Mouse (Mus musculus) spleen, postnatal 14 days (tissue): ENCODE measurements around the gene Zmynd12.
A peak's percentile ranks its signal among the peaks of the same experiment; 100 is the strongest.

Experiments
- DNase-seq, 2 experiments: peaks; one replicate each; pipeline ENCODE4 v3.0.0; 2021 to 2022; ENCODE audit warnings: low spot score in 2 of 2

Gene Zmynd12

DNA sequence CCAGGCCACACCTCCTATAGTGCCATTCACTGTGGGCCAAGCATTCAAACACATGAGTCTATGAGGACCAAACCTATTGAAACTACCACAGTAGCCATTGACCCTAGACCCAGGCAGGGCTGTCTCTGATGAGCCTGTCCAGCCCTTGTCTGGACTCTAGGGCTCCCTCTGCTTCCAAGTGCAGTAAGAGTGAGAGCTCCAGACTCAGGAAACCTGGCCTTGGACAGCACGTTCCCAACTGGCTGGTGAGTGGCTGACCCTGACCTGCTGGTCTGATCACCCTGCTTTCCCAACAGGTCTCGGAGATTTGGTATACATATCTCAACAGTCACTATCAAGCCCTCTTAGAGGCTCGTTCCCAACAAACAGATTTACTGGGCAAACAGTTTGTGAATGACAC lies 25.2 kb downstream of the Zmynd12 start:
- no peak for DNase-seq

DNA sequence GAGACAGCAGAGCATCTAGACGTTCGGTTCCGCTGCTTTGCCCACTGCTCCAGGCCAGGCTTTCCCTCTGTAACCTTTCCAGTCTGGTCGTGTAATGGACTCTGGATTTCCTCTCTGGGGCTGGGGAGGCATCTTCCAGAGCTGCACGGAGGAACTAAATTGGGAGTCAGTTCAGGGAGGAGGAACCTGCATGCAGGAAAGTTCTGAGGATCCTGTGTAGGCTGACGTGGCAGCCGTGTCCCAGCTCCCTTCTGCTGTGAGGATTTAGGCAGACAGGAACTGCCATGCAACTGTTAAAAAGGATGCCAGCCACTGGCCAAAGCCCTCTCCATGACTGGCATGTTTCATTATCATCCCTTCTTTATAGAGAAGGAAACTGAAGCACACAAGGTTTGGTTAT lies 27.8 kb downstream of the Zmynd12 start:
- DNase-seq: no peak

DNA sequence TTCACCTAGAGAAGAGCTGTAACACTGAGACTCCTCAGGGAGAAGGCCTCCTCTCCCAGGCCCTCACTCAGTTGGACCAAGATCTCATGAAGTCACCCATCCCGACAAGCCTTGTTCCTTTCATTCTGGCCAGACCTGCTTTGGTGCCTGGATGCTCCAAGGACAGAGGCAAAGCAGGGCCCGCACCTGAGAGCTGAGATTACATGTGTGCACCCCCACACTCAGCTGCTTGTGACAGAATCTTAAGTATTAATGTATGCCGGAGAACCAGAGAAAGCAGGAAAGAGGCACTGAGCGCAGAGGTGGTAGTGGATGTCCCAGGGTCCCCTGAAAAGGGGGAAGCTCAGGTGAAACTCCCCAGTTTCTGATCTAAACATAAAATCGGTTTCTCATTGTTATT lies 30.5 kb downstream of the Zmynd12 start:
- no peak for DNase-seq

DNA sequence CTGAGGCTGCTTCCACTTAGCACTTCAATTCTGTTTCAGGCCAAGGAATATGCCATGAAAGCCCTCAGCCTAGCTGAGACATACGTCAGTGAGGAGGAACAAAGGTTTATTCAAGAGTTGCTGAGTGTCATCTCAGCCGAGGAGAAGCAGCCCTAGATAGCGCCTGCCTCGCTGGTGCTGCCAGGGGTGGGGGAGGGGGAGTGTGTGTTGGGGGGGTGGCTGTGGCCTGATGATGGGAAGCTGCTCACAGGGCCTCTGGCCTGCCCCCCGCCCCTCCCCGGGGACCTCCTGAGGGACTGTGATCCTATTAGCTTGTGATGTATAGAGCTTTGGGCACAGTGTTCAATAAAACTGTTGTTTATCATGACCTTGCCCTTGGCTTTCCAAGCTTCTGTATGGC lies 30.9 kb downstream of the Zmynd12 start:
- no peak for DNase-seq

DNA sequence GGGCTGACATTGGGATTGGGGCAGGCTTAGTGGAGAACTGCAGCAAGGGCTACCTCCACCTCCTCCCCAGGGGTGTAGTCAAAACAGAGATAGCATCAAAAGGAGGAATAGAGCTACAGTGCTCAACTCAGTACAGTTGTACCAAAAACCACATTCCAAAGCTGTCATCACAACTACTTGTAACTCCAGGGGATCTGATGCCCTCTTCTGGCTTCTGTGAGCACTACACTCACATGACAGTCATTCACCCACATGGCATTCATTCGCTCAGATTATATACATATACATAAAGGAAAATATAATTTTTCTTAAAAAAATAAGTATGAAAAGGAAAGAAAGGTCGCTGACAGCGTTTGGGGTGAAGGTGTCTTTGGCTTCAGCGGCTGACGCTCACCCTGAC lies 37.7 kb downstream of the Zmynd12 start:
- DNase-seq: peak in 1 of 2 experiments; percentile 19

DNA sequence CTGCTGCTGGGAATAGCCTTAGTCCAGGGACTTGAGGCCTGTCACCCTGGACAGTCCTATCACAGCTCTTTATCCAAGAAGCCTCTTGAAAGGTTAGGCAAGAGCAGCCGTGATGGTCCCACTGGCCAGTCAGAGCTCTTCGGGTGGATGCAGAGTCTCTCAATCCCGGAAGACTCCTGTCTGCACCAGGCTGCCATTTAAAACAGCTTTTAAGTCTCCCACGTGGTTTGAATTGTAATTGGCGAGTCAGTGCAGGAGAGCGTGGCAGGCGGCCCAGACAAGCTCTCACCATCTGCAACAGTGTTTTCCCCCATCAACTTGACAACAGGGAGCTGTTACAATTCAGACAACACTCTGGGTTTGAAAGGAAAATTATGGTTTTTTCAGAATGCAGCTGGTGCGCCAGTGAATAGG lies 38.1 kb downstream of the Zmynd12 start:
- DNase-seq: no peak

DNA sequence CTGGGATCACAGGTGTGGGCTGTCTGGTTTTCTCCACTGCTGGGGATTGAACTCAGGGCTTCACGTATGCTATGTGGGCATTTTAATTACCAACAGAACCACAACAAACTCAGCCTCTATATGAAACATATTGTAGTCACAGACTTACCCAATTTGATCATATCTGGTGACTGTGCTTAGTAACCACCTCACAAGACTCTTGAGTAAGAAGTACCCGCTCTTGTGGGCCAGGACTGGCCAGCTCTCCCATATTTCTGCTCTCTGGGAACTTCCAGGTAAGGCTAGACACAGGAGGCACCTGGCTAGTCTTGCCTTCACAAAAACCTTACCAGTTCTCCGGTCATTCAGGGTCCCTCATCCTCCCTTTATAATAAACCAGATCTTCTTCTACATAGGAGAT lies 39.8 kb downstream of the Zmynd12 start:
- no peak for DNase-seq

DNA sequence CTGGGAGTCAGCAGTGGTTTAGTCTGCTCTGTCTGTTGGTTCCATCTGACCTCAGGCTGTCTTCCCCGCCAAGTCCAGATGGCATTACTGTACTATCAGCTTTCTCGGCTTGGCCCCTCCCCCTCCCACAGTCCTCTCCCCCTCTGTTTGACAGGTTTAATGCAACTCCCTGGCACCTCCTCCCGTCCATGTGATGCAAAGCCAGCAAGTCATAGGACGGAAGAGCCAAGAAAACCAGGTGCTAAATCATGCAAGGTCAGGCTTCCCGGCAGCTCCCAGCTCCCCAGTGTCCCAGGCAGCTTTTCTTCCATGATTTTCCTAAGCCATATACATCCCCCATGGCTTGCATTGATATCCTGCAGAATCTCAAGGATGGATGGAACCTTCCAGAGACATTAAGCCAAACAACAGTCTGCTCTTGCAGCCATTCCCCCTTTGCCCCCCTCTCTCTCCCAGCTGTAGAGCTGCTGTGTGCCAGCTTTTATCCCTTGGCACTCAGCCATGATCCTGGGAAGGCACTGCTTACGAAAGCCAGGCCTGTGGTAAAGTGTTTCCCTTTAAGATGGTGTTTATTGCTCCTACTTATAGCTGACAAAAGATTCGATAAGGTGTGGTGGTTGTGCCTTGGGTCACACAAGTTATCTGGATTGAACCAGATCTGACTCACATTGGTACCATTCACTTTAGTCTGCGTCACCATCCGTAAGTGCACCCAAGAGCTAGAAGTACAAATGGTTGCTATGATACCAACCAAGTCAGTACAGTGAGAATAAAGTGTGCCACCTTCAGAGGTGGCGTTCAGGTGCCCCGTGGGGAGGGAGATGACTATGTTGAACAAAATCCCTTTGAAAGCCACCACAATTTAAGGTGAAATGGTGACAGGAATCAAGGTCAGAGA lies 40.5 kb downstream of the Zmynd12 start:
- DNase-seq: peak in 1 of 2 experiments; percentile 11

DNA sequence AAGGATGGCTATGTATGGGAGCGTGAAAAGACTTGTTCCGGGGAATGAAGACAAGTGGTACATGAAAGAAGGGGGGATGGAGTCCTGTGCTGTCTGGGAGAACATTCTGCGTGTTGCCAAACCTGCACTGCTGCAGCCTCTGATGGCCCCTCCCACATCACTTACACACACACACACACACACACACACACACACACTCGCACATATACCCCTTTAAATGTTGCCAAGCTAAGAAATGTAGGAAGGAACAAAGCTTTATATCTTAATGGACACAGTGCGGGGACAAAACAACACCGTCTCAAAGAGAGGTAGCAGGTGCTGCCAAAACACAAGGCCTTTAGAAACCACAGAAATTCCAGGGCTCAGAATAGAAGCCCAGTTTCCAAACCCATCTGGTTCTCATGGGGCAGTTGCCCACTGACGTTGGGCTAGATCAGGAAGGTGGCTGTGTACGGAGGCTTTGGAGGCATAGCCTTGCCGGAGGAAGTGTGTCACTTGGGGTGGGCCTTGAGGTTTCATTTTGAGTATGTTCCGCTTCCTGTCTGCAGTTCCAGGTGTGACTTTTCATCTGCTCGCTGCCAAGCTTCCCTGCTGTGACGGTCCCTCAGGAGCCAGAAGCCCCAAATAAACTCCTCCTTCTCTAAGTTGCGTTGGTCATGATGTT lies 41.3 kb downstream of the Zmynd12 start:
- DNase-seq: peak in 1 of 2 experiments; percentile 7

DNA sequence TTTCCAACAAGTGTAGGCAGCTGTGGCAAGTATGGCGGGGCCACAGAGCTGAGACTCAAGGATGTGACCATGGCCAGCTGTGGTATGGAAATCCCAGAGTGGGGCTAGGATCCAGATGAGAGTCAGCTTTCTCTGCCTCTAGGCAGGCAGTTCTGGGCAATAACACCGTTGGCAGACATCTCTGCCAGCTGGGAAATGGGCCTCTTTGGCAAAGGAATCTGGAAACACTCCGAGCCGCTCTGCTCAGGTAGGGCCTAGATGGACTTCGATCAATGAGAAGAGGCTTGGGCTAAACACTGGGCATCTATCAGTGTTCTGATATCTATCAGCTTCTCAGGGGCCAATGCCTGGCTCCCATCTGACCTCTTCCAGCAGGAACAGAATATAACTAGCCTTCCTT lies 43.2 kb downstream of the Zmynd12 start:
- no peak for DNase-seq

DNA sequence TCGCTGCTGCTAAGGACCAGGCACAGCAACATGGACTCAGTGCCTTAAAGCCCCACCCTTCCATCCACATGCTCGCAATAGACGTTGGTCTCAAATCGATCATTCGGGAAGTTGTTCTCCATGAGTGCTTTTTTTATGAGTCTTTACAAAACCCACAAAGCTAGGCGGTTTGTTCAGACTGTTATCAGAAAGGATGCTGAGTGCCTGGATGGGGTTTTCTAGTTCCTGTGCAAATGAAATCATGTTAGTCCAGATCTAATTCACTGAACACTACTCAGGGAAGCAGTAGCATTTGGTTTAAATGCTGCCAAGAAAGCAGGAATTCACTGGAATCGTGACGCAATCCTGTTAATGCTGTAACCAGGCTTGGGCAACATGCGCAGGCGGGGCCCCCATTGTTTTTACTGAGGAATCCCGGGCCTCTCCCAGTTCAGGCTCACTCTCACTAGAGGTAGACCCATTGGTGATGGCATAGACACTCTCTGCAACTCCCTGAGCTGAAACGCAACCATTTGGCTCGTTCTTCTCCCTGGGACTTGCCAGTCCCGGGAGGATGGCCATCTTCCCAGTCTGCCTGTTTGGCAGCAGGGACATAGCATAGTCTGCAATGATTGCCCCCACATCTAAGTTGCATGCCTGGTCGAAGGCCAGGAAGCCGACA lies 45.2 kb downstream of the Zmynd12 start:
- no peak for DNase-seq

DNA sequence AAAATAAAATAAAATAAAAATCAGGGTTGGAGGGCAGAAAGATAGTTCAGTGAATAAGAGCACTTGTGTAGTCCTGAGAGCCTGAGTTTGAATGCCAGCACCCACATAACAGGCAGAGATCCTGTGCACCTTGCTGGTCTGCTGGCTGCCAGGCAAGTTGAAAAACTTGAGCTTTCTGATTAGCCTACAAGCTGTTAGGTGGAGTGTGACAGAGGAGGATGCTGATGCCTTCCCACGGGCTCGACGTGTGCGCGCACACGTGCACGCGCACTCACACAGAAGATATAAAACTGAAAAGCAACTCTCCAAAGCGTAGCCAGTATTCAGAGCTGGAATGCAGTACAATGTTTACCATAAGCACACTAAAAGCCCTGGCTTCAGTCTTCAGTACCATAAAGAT lies 49.9 kb downstream of the Zmynd12 start:
- no peak for DNase-seq

DNA sequence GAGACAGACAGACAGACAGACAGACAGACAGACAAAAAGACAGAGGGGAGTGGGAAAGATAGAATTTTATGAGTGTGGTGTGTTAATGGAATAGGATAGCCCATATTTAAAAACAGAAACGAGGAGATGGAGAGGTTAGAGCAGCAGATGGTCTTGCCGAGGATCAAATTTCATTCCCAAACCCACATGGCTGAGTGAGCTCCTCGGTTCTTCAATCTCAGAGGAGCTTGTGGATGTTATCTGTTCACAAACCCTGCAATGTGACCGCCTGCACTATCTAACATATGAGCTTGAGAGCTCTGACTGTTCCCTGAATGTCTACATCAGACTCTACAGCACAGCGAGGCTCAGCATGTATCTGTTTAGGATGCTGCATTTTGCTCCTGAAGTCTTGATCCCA lies 50.5 kb downstream of the Zmynd12 start:
- DNase-seq: no peak

DNA sequence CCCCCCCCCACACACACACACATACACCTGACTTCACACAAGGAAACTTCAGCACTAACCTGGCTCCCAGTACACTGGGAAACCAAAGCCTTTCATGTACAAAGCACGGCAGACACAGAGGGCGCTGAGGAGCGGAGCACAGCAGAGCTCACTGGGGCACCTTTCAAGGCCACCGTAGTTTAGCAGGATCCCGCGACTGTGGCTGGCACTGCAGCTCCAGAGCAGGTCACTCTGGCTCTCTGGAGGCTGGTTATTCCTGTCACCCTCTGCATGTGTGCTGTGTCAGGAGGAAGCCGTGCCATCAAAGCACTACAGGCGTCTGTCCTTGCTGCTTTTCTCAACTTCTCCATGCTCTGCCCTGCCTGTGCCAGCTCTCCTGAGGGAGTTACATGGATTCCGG lies 60.4 kb downstream of the Zmynd12 start:
- no peak for DNase-seq

DNA sequence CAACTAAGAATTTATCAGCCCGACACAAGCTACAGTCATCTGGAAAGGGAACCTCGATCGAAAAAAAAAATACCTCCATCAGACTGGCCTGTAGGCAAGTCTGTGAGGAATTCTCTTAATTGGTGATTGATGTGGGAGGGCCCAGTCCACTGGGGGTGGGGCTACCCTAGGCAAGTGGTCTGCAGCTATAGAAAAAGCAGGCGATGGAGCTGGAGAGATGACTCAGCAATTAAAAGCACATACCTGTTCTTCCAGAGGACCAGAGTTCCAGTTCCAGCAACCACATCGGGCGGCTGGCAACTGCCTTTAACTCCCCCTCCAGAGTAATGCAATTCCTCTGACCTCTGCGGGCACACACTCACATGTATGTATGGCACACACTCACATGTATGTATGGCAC lies 62.3 kb downstream of the Zmynd12 start:
- DNase-seq: no peak

DNA sequence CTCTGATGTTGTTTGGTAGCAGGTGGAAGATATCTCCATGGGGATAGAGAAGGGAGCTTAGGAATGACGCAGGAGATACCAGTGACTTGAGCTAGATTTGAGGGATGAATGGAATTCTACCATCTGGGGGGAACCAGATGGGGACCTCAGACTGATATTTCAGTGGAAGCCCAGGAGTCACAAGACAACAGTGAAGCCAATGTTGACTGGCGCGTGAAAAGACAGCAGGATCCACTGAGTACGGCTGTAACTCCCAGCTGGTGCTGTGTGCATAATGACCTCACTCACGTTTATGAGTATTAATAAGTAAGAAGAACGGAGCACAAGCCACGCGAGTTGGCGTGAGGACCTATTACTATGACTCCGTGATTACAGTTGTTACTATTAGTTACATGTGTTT lies 67.1 kb downstream of the Zmynd12 start:
- no peak for DNase-seq

DNA sequence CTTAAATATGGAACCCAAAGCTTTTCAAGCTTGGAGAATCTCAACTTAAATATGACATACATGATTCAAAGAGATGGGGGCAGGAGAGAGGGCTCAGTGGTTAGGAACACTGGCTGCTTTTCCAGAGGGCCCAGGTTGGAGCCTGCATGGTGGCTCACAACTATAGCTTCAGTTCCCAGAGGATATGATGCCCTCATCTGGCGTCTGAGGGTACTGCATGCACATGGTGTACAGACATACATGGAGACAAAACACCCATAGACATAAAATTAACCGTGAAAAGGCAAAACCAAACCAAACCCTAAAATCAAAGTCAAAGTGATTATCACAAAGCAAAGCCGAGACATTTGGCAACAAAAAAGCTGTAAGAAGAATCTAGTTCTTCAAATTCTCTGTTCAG lies 68.2 kb downstream of the Zmynd12 start:
- DNase-seq: peak in 1 of 2 experiments; percentile 7

DNA sequence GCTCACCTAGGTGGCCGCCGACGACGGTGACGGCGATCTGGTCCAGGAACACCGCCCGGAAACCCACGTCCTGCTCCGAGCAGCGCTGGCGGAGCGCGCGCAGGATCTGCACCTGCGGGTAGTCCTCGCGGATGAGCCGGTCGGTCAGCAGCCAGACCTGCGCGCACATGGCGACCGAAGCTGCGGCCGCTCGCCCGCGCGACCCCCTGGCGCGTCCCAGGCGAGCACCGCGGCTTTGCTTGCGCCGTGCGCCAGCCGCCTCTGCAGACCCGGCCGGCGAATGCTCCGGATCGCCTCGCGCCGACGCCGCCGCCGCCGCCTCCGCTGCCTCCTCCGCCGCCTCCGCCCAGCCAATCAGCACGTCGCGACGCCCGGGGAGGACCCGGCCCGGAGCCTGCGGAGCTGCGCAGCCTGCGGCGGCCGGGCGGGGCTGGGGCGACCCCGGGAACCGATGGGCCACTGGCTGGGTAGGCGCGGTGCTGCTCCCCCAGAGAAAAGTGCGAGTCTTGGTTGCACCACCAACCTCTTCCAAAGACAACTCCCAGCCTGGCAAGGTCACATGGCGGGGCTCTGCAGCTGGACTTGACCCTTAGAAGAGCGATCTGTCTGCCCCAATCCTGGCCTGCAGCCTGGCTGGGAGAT lies 69.8 kb downstream of the Zmynd12 start, which contains the start of gene Rimkla:
Gene Rimkla, minus strand, starts transcription at position 338 of the 642 bp plus-strand sequence.
- peak; percentile 3 to 9 for DNase-seq

DNA sequence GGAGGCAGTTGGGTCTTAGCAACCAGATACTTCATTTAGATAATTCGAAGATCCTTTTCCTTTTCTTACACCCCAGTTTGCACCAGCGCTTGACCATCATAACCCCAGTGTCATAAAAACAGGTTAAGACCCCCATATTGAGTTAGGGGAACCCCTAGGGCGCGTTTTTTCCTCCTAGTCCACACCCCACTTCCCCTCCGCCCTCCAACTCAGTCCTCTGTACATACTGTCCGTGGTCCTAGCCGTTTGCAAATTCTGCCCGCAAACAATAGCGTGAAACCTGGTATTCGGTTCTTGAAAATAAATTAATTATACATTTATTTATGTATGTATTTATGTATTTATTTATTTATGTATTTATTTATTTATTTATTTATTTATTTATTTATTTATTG lies 70.3 kb downstream of the Zmynd12 start:
- DNase-seq: no peak

DNA sequence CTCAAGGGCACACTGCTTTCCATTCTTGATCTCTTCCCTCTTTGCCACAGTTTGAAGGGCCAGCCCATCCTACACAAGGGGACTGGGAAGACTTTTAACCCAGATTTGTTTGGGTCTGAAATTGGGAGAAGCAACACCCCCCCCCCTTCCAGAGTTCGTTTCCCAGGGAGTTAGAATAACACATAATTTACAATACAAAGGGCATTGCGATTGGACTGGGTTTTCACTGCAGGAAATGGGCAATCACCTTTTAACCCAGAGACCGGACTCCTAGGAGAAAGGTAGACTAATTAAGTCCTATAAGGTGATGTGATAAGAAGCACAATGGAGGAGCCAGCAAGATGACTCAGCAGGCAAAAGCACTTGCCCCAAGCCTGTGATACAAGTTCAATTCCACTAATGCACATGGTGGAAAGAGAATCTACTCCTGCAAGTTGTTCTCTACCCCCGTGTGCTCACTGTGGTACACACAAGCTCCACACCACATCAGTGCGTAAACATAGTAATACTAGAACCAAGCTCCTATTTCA lies 75.8 kb downstream of the Zmynd12 start:
- no peak for DNase-seq

DNA sequence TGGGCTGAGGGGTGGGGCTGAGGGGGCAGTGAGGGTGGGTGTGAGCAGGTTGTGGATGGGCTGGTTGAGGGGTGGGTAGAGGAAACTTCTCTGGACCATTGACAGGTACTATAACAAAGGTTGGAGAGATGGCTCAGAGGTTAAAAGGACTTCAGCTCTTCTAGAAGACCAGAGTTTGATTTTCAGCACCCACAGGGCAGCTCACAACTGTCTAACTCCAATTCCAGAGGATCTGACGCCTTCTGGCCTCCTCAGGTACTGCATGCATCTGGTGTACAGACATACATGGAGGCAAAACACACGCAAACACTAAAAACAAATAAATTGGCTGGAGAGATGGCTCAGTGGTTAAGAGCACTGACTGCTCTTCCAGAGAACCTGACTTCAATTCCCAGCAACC lies 89.0 kb downstream of the Zmynd12 start:
- DNase-seq: no peak

DNA sequence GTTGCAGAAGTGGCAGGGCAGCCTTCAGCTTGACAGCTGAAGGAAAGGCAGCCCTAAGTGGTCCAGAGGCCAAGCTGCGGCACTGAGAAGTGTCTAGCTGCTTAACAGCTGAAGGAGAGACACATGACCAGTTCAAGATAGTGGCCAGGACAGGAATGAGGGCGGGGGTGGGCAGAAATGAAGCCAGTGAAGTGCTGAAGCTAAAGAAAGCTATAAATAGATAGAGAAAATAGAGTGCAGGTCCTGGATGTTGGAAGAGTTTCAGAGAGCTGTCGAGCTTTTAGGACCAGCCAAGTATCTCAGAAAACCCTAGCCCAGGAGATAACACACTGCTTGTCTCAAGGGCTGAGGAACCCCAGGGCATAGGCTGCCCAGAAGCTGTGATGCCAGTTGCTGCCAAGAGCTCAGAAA lies 90.1 kb downstream of the Zmynd12 start:
- no peak for DNase-seq
